Mouse (Mus musculus) CD4-positive, CD25-positive, alpha-beta regulatory T cell, adult 2 months (primary cell): ENCODE results near the gene Setd3.

Experiments used
- DNase-seq: peaks from one replicate; pipeline ENCODE4 v3.0.0-alpha.2; 2012; ENCODE audit warnings: low read depth, low spot score

The Setd3 gene

DNA sequence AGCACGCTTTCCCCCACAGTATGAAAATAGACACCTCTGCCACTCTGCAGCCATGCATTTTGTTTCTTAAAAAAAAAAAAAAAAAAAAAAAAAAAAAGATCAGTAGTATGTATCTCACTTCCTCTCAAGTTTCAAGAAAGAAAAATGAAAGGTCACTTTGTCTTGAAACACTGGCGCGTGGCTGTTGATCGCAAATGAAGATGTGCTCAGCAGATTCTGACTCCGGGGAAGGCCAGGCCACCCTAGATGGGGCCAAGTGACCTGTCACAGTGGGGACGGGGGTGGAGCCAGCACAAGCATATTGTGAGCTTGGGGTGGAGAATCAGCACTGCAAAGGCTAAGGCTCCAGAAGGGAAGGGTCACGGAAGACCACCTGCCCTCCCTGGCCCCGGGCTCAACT, 24.8 kb upstream of the Setd3 start:
- DNase-seq, result peak; percentile 57

DNA sequence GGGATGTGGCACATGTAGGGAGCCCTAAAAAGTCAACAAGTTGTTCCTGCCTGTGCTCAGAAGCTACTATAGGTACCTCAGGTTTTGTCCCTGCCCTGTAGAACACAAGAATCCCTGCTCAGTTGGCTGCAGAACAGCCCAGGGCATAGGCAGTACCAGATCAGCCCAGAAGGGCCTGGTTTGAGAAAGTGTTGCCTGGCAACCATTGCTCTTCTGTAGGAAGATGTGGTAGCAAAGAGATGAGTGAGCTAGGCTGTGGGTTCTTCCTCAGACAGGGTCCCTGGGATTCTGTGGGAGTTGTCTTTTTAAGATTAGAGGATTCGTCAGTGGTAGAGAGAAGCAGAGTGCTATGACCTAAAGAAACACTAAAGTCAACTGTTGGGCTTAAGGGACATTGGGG, 21.0 kb upstream of the Setd3 start:
- no peak for DNase-seq

DNA sequence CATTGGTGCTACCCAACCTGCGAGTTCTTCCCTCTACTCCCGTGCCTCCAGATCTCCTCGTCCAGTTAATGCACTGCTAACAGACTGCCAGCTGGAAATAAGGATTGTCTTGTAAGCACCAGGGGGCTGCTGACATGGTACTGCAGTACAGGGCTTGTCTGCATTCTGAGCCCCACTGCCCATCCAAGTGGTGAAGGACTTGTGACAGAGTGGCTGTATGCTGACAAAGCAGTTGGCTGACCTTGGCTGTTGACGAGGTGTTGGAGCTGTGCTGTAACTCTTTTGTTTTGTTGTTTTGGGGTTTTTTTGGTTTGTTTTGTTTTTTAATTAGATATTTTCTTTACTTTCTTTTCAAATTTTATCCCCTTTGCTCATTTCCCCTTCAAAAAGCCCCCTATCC, 19.3 kb upstream of the Setd3 start:
- no peak for DNase-seq

DNA sequence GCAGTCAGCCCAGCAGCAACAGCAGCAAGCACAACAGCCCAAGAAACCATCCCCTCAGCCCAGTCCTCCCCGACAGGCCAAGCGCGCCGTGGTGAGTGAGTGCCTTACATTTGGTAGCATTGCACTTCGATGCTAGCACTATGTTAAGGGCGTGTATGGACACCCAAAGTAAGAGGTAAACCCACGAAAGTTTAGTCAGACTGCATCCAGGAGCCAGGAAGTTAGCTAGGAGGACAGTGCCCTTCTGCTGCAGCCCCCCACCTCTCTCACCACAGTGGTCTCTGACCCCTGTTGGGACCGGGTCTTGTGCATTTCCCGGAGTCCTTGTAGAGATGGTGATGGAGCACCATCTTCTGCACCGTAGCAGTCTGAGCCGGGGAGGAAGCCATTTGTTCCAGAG, 16.6 kb upstream of the Setd3 start:
- DNase-seq, result no peak

DNA sequence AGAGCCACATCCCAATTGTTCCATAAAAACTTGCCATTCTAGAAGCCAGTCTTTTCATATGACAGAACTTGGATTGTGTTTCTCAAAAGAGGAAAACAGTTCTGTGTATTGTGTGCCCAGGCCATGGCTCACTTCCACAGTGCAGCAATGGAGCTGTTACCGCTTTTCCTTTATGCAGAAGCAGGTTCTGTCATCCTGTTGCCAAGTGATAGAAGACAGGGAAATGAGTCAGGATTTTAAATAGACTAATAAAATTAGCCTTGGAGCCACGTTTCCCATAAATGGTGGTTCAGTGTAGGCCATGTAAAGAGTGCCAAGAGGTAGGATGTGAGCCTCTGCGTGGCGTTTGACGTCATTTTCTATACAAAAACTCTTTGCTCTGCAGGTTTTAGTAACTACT, 14.8 kb upstream of the Setd3 start:
- no peak for DNase-seq

DNA sequence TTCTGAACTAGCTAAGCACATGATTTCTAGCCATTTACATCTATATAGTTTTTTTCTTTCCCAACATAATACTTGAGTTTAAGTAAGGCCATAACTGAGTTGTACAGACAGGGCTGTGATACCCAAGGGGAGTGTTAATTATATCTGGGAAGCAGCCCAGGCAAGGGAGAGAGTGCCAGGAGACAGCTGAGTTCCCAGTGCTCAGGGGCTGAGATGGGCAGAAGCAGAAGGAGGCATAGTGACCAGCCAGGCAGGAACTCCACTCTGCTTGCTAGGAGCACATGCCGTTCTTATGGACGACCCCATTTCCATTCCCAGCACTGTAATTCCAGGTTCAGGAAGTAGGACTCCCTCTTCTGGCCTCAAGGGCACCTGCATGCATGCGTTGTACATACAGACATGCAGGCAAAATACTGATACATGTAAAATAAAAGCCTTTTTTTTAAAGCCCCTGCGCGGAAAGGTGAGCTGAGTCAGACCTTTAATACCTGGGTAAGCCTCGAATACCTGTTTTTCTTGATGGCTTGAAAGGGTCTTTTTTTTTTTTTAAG, 8.5 kb upstream of the Setd3 start:
- no peak for DNase-seq

DNA sequence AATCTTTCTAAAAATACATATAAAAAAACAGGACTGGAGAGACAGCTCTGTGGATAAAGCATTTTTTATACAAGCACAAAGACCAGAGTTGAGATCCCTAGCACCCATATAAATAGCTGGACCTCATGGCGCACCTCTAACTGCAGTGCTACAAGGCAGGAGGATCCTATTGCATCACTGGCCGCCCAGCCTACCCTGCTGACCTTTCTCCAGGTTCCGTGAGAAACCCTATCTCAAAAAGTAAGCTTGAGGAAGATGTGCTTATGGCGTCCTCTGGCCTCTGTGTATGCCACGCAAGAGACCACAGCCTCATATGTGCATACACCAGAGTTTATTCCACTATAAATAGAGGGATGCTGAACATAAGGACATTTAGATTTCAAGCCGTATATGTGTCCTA, 2.6 kb upstream of the Setd3 start:
- no peak for DNase-seq

DNA sequence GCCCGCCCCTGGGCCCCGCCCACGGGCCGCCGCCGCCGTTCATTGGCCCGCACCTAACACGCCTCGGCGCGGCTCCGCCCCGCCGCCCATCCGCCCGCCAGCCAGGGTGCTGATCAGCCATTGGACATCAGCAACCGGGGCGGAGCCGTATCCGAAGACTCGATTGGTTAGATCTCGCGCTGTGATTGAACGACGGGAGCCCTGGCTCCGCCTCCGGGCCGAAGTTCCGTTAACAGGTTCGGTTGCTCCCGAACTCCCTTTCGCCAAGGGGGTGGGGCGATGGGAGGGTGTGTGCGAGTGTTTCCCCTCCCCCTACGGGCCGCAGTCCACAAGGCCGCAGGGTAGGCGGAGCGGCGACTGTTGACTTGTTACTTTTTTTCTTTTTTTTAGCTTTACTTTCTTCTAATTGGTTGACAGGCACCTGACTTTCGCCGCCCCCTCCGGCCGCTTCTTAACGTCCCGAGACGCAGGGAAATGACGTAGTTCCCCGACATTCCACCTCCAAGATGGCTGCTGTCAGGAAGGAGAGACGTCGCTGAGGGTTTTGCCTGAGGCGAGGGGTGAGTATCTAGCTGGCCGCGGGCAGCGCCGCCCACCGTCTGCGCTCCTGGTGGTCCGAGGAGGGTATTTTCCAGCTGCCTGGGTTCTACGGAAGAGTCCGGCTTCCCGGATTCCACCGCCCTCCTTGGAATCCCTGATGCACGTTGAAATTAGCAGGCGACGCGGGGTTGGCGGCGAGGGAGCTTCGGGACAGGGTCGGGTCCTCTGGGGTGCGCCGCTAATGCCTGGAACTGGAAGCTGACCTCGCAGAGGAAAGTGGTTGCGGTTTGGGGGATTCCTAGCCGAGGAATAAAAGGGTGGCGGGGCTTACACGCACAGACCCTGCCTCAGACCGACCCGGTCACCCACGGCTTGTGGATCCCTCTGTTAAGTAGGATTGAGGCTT, 480 bp upstream of the Setd3 start, which contains the start of gene Ccnk:
TSS of gene Ccnk (plus strand) at position 259 of the 946 bp plus-strand sequence.
- peak; percentile 99 for DNase-seq

DNA sequence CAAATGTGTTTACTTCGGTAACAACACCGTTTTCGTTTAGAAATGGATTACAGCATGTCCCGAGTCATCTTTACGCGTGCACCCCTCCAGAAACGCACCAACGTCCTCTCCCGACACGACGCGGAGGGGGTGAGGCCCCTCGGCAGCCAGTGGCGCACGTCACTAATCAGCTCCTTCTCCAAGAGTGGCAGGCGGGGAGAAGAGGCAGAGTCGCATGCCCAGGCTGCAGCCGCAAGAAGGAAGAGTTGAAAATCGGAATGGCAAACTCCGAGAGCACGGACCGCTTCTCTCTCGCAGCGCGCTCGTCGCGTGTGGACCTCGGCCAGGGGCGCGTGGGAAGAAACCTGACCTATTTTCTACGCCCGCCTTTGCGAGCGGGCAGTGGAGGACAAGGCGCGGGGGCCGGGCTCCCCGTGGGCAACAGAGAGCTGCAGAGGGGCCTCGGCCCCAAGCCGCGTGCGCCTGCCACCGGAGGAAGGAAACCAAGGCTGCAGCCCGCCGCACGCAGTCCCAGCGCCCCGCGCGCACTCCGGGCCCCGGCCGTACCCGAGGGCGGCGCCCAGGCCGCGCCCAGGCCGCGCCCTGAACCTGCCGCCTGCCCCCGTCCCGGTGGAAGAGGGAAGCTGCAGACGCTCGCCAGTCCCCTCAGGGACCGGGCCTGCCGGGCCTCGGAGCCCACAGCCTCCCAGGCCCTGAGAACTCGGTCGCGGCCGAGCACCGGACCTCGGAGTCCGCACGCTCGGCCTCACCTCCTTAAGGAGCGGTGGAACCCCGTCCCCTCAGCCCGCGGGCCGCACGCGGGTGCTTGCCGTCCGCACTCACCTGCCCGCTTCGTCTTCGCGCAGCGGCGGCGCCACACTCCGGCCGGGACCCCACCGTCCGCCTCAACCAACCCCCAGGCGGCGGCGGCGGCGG, 526 bp downstream of the Setd3 start:
- peak; percentile 74 for DNase-seq

DNA sequence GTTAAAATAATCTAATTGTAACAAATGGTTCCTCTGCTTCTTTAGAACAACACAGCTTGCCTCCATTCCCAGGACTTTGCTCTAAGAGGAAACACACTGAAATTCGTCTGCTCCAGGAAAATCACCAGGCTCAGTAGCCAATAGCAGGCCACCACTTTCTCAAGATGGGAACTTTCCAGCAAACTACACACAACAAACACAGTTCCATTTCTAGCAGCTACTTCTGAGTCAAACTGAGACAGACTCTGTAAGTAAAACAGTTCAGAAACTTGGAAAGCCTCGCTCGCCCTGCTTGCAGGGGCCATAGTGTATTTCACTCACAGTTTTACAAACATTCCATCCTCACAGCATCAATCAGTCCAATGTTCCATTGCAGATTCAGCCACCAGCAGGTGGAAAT, 2.7 kb downstream of the Setd3 start:
- DNase-seq, result no peak

DNA sequence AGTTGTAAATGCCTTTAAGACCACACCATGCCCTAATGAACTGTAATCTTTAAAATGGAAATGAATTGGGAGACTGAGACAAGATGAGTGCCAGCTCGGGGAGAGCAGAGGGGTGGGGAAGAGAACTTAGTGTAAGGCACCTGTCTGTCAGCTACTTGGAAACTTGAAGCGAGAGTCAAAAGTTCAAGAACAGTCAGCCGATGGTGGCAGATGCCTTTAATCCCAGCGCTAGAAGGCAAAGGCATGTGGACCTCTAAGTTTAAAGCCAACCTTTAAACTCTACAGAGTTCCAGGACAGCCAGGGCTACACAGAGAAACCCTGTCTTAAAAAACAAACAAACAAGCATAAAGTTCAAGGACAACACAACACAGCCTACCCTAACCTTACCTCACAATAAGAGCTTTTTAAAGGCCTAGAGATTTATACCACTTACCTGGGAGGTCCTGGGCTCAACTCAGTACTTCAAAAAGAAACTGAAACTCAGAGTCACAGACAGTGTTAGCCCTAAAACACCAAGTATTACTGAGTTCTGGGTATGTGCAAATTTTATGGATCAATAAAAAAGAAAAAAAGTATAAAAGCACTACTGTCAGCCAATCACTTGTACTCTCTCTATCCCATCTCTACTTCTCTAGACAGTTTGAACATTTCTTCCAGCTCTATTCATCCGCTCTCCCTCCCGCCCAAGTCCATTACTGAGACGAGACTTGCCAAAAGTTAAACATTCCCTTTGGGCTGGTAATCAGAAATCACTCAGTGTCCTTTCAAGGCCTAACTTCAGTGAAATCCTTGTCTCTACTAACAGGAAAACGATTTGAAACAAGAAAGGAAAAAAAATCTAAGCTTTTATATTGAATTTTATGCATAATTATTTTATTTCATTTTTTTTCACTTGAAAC, 4.3 kb downstream of the Setd3 start:
- no peak for DNase-seq

DNA sequence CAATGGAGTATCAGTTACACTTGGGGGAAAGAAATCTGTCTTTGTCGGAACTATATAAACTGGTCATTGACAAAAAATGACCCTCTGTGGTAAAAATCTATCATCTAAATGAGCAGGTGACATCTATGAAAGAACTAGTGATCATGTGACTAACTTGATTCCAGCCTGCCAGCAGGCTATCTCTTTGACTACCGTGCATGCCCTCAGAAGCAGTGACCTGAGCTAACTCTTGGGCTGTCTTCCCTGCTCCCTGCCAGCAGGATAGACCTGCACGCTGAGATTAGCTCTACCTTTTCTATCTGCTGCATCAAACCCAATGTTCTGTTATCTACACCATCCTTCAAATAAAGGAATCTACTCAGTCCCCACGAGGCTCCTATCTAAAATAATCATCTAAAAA, 6.5 kb downstream of the Setd3 start:
- no peak for DNase-seq

DNA sequence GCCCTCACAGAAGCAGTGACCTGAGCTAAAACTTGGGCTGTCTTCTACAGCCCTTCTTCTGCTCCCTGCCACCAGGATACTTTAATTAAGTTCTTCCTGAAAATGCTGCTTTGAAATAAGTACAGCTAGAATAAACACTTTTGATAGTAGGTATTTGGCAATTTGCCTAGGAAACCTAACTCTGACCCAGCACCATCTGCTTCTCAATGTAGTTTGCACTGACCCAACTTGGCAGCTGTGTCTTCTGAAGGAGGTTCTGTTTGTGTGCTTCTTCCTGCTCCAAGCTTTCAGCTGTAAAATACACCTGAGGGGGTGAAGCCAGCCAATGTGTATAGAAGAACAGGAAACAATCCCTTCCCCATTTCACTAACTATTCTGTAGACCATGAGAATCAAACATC, 7.8 kb downstream of the Setd3 start:
- no peak for DNase-seq

DNA sequence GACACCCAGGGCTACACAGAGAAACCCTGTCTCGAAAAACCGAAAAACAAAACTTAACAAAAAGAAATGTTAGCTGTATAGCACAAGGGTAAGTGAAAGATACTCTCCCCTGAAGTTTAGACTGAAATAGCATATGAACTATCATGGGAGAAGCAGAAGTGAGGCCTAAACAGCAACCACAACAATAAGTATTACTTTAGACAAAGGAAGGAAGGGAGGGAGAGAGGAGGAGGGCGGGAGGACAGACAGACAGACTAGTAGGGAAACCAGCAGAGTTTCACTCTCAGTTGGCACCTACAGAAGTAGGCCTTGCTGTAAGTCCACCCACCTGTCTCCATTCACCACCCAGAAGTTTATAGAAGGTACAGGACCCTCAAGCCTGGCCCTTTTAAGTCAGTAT, 8.6 kb downstream of the Setd3 start:
- no peak for DNase-seq

DNA sequence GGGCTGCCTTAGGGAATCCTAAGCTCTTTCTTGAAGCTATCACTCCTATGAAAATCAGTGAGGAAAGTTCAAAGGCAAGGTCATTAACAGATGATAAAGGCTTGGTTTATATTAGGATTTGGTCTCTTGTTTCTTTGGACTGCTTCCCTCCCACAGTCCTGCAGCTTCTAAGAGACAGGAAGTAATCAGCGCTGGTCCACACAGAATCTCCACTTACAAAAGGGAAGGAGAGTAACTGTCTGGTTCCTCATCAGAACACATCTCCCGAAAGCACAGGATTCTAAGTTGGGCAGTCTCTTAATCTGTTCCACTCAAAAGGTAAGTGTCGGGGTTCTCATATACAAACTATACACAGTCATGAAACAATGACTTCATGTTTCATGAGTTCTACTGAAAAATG, 10.2 kb downstream of the Setd3 start:
- no peak for DNase-seq

DNA sequence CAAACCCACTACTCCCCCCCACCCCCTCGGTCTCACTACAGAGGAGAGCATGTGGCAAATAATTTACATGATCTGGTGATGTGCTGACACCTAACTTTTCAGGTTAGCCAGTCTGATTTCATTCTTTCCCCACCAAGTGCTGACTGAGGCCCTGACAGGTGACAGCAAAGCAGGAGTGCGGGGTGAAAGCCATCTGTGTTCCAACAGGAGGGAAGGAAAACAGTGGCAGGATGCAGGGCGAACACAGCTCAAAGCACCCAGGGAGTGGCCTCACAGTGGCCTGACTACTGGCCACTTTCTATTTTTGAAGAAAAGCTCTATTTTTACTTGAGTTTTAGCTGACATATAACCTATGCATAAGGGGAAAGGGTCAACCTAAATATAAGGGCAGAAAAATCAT, 15.4 kb downstream of the Setd3 start:
- no peak for DNase-seq

DNA sequence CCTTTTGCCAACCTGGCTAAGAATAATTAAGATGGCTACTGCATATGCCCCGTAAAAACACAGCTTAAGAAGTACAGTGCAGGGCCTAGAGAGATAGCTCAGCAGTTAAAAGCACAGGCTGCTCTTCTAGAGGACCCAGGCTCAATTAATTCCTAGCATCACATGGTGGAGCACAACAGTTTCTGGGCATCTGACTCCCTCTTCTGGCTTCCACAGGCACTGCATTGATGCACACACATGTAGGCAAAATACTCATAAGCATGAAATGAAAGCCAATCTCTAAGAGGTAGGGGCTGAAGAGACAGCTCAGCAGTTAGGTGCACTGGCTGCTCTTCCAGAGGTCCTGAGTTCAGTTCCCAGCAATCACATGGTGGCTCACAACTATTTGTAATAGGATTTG, 17.1 kb downstream of the Setd3 start:
- peak; percentile 48 for DNase-seq

DNA sequence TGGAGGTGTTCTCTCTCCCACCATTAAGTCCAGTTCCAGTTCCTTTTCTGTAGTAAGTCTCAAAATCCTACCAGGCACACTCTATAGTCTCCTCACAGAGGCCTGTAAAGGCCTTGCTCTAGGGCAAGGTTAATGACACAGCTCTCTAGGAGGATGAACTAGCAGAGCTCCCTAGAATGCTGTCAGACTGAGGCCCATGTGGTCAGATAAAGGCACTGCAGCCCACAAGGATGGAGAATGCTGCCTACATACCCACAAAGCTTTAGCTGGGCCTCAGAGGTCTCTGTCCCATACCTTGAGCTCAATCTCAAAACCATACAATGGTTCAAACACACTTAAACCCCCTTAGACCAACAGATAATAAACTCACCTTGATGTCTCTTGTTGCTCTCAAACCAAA, 19.3 kb downstream of the Setd3 start:
- no peak for DNase-seq

DNA sequence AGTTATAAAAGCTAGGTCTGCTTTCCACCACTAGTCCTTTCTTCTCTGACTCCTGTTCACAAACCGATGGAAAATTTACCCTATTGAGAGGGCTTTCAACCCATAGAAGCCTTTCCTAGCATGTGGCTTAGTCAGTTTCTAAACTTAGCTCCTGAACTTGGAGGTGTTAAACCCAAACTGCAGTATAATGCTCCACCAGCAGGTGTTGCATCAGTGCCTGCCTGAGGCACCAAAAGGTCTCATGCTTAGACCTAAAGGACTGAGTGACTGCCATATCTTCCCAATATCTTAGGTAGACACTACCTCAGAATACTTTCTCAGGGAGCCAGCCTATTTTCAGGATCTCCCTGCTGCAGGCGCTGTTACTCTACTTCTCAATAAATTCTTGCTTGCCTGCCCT, 26.4 kb downstream of the Setd3 start:
- DNase-seq, result peak; percentile 36

DNA sequence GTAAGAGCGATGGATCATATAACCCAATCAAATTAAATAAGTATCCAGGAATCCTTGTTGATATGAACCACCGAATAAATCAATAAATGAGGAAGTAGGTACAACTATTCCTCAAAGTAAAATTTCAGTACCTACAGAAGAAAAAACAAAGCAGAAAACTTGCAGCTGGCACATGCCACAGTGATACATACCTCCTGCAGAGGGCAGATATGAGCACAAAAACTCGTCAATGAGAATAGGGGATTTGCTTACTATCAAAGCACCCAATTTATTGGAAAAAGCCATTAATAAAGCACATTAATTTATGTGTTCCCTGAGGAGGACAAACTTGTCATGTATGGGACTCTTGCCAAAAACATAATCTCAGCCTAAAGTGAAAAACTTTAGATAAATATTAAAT, 29.4 kb downstream of the Setd3 start:
- peak; percentile 15 for DNase-seq

DNA sequence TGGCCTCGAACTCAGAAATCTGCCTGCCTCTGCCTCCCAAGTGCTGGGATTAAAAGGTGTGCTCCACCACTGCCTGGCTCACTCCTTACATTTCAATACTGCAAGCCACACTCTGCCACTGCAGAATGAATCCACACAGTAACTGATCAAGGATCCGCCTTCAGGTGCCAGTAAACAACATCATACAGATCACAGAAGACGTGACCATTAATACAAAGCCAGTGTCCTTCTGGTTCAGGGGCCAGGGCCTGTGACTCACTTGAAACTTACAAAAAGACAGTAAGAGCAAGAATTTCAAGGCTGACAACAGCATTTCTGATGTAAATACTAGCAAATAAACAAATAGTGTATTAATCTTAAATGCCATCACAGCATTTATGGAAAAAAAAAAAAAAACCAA, 33.9 kb downstream of the Setd3 start:
- no peak for DNase-seq
